Mouse (Mus musculus): Measurements from ENCODE around the gene Vps18.

Gene Vps18

DNA sequence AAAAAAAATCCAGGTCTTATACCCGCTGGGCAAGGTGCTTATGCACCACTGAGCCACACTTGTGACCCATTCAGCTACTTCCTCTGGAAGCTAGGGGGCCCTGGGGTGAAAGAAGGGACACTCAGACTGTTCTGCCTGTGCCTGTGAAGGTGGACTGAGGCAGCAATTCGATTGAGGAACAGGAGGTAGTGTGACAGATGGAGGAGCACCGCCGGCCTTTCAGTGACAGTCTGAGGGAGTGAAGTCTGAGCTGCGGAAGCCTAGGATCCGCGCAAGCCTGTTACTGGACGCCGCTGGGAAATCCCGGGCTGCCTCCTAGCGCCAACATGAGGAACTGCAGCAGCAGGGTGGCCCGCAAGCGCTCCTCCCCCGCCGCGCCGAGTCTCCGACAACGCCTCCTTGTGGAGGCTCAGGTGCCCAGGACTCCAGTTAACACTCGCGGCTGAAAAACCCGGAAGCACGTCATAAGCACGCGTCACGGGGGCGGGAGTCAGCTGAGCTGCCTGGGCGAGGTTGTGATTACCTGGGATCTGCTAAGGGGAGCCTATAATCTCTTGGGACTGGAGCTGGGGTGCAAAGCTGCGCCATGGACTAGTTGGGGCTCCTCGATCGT lies at the start of gene Vps18:
Gene Vps18 (plus strand): TSS at position 471 of the 613 bp plus-strand sequence.
- peak; percentile 97 to 98 for DNase-seq

GRCm38 (mm10) chr2:119240075-119240818 lies 48.3 kb upstream of the Vps18 start:
- DNase-seq, result no peak

DNA sequence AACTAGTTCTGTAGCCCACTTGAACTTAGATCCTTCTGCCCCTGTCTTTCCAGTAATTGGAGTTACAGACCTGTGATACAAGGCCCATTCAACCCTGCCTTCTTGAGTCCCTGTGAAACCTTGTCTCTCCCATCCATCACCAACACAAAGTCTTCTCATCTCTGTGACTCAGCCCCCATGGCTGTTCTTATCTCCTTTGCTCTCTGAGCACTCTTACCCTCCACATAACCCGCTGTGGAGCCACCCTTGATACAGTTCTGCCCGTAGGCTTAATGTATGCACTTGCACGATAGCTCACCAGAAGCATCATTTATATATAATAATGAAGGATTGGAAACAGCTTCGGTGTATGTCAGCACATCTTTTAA lies 47.7 kb upstream of the Vps18 start:
- DNase-seq, result no peak

DNA sequence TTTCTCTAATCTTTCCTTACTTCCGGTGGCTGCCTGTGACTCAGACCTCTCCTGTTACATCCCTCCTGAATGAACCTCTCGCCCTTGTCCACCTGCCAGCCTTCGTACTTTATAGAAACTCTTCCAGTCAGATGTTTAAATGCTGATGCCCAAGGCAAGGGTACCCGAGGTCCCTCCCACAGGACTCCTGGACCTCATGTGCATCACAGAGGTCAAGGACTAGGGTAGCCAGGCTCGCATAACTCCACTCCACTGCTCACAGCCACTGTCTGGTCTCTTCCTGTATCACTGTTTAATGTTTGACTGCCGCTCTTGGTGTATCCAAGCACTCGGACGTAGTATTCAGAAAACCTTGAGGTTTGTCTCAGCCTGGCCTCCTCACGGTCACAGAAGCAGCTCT lies 46.0 kb upstream of the Vps18 start:
- DNase-seq, result no peak

- no peak for DNase-seq
Observed at GRCm38 (mm10) chr2:119245246-119245645, 43.3 kb upstream of the Vps18 start.

DNA sequence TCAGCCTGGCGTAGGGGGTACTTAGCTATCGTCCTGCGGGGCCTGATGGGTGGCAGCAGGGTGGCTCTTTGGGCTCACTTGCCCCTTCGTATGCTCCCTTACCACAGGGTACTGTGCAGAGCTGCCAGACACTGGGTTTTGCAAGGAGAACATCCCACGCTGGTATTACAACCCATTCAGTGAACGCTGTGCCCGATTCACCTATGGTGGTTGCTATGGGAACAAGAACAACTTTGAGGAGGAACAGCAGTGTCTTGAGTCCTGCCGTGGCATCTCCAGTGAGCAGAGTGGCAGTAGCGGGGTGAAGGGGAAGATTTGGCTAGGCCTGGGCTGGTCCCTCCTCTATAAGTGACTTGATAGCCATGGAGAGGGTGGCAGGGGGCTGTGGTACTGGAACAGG lies 40.6 kb upstream of the Vps18 start:
- DNase-seq, result no peak

DNA sequence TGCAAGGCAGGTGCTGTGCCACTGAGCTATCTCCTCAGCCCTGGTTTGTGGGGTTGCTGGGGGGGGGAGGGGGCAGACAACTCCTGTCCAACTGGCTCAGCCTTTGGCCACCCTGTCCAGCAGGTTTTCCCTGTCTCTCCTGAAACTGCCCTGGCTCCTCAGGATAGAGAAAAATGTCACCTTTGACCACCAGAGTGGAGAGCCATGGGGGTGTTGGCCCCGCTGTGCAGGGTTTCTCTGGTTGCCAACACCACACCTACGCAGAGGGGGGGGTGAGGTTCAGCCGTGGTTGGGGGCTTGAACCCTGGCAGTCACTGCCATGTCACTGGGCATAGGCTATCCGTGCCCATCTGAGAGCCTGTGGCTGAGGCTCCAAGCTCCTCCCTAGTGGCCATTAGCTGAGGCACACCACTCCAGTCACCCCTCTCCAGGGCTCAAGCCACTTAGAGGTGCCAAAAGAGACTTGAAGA lies 38.9 kb upstream of the Vps18 start:
- DNase-seq, result peak; percentile 61 to 75

DNA sequence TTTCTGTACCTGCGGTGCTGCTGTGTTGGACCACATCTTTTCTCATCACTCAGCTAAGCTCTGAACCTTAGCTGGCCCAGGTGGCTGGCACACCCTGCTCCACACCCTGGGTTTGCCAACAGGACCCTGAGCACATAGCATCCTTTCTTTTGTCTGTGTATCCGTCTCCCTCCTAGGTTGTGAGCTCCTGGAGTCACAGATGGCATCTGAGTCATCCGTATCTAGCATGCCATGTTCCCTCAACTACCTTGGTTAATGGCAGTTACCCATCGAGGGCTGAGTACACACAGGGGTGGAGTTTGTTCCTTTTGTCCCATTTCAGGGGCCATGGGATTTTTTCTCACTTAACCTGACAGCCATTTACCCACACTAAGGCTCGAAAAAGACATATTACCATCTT lies 38.2 kb upstream of the Vps18 start:
- DNase-seq, result no peak

DNA sequence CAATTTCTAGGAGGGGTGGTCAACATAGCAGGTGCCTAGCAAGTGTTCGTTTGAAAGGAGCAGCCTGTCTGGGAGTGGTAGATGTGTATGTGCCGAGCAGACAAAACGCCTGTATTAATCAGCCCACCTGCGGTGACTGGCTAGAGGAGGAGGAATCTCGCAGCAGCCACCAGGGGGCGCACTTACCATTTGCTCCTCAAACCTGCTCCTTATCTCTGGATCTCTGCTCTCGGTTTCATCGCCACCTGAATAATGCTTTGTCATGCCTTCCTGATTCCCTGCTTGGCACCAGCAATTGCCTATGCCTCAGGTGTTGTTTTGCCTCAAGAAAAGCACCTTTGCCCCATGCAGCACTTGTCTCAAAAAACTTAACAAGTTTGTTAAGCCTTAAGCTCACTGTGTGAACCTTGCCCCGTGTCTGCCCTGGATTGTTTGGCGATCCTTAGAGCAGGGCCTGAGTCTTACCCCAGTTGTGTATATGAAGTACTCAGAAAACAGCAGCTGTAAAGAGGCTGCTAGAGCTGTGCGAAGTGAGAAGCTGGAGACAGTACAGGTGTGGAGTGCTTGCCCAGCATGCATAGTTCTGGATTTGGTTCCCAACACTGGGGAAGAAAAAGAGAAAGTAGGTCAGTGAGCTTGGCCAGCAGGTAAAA lies 37.6 kb upstream of the Vps18 start:
- DNase-seq, result peak; percentile 85 to 90

- DNase-seq, result no peak
Observed at GRCm38 (mm10) chr2:119254976-119255375, 33.6 kb upstream of the Vps18 start.

DNA sequence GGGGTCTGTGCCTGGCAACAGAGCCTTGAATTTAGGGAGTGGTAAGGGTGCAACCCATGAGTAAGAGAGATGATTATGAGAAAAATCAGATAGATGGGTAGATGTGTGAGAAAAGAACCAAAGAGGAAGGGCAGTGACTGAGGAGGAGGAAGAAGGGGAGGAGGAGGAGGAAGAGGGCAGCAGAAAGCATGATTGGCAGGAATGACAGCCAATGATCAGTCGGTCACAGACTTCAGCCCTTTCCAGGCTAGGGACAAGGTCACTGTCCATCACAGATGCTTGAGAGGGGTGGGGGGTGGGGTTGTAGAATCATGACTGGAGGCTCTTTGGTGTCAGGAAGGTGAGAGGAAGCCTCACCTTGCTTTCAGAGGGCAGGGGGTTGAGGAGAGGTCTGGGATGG lies 28.0 kb upstream of the Vps18 start:
- no peak for DNase-seq

- peak in 1 of 2 experiments; percentile 56 for DNase-seq
Observed at GRCm38 (mm10) chr2:119261326-119261725, 27.2 kb upstream of the Vps18 start.

DNA sequence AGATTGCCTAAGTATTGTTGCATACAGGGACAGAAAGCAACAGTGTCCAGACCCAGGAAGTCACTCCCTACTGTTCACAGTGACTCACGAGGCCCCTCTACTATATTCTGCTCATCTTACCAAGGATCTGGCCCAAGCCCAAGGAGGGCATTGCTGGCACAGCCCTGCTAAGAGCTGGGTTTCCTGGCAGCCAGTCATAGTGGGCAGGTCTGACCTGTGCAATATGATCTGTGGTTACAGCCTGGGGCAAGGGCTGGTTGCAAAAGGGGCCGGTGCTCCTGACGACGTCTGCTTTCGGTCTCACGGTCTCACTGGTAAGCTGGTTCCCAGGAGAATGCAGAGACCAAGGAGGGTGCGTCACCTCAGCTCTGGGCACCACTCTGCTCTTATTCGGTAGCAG lies 25.6 kb upstream of the Vps18 start:
- peak; percentile 87 to 92 for DNase-seq

- no peak for DNase-seq
Observed at GRCm38 (mm10) chr2:119263813-119264212, 24.7 kb upstream of the Vps18 start.

DNA sequence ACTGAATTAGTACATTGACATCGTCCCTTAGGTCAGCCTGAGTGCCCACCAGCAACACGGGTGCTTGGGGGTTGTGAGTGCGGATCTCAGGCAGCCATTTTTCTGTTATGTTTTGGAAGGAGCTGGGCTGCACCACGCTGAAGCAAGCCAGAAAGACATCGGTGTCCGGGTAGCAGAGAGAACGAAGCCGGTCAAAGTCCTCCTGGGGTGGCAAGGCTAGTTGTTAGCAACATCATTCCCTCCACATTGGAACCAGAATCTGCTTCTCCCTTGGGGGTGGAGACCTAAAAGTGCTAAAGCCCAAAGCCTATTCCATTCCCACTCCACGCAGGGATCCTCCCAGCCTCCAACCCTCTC lies 18.3 kb upstream of the Vps18 start:
- DNase-seq, result no peak

GRCm38 (mm10) chr2:119270643-119271331 lies 17.8 kb upstream of the Vps18 start, which contains the start of gene Rhov:
Gene Rhov (minus strand): TSS chr2:119271272.
- DNase-seq, result peak; percentile 78 to 85

GRCm38 (mm10) chr2:119274126-119274525 lies 14.4 kb upstream of the Vps18 start:
- no peak for DNase-seq

DNA sequence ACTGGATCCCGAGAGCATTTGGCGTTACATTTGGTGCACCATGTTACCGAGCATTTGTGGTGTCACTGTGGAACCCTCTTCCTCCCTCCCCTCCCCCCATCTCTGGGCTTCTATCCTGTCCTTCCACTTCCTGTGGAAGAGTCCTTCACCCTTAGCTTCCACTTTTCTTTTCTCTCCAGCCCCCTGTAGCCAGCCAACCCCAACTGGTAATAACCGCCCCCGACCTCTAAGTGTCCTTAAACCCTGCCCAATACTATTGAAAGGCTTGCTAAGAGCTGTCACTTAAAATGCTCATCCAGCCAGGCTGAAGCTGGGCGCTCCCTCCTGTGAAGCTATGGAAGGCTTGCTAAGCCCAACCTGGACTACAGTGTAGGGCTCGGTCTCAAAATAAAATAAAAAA lies 11.6 kb upstream of the Vps18 start:
- no peak for DNase-seq

GRCm38 (mm10) chr2:119277810-119278209 lies 10.7 kb upstream of the Vps18 start:
- DNase-seq, result no peak

DNA sequence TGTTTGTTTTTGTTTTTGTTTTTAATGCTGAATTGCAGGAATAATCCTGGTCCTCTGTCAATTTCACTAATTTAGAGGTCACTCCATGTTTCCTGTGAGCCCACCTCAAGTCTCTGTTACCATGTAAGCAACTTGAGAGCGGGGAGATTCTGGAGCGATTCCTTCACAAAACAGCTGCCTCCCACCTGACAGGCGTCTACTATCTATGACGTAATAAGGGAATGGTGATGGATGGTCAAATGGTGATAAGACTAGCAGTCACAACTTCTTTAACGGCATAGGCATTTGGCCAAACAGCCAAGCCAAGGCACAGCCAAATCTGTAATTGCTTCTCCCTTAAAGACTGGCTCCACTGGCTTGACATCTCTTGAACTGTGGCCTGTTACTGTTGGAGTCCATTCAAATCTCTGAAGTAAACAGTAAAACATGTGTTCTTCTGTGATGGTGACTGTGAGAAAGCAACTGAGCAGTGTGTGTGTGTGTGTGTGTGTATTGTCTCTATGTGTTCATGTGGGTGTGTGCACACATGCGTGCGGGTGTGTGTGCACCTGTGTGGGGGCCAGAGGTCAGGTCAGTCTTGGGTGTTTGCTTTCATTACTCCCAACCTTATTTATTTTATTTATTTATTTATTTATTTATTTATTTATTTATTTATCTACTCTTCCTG lies 6.5 kb upstream of the Vps18 start:
- no peak for DNase-seq

GRCm38 (mm10) chr2:119287372-119287771 lies 1.2 kb upstream of the Vps18 start:
- DNase-seq, result no peak

- no peak for DNase-seq
Observed at GRCm38 (mm10) chr2:119289014-119289416, 475 bp downstream of the Vps18 start.

DNA sequence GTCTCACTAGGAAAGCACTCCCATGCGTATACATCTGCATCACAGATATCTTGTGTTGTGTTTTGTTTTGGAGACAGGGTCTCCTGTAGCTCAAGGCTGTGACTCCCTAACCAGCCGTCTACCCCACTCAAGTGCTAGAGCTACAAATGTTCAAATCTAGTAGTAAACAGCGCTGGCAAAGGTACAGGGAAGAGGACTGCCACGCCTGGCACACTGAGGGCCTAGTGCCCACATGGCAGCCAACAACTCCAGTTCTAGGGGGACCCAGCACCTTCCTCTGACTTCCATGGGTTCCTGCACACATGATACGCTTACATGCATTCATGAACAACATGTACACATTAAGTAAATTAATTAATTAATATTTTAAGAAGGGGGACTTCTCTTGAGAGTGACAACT lies 3.7 kb downstream of the Vps18 start:
- DNase-seq, result no peak
